Mouse (Mus musculus): ENCODE data around the gene Sorcs2.

DNA sequence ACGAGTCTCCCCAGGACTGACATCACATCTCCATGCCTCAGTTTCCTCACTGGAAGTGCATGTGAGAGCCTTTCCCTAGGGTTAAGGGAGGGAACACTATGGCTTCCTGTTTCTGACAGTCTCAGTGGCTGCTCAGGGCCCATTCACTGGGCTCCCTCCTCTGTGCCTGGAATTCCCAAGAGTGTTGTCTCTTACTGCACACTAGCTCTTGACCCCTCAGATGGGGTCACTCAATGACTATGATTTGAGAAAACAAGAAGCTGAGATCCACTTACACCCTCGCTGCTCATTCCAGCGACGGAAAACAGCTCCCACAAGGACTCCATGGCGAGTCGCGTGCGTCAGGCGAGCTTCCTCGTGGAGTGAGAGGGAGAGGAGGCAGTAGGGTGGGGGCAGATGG, 296.8 kb downstream of the Sorcs2 start:
- TF ChIP-seq CTCF (conservative IDR thresholded peaks at IDR 0.05; ENCODE audit: low read length): no peak
- no peak for TF ChIP-seq POU5F1 (IDR thresholded peaks at IDR 0.05; ENCODE audit: borderline replicate concordance, low read length)
